Mouse (Mus musculus) forebrain, embryonic 11.5 days (tissue): ENCODE data around the gene AI413582. TPM values are rescaled to one million over a fixed set of nuclear protein-coding genes. Genes with fewer than 3 reads are reported as not detected.
A peak's percentile ranks its signal among the peaks of the same experiment; 100 is the strongest.

Experiments
- ATAC-seq: fragments of 200-750 bp; cut with Nextera tagmentation; replicated peaks from 2 replicates; pipeline ENCODE4 v1.8.0; 2017; ENCODE audit warnings: moderate TSS enrichment; ENCODE audit not compliant: low FRiP score
- DNase-seq: peaks from one replicate; pipeline ENCODE4 v3.0.0-alpha.2; 2017; ENCODE audit warnings: low spot score
- H3K27ac ChIP-seq: fragments of 300-500 bp; sonication (generic); 2 replicates; pipeline ENCODE4 v1.5.1; 2014; ENCODE audit warnings: low read depth, low read length
- H3K27me3 ChIP-seq: fragments of 300-500 bp; sonication (generic); 2 replicates; pipeline ENCODE4 v1.6.1; 2014; ENCODE audit warnings: mild to moderate bottlenecking, low read length, mixed read lengths; ENCODE audit not compliant: control insufficient read depth, insufficient read depth
- H3K36me3 ChIP-seq: fragments of 300-500 bp; sonication (generic); 2 replicates; pipeline ENCODE4 v1.6.1; 2014; ENCODE audit warnings: mild to moderate bottlenecking, low read length, moderate library complexity, mixed read lengths; ENCODE audit not compliant: control insufficient read depth, insufficient read depth
- H3K4me1 ChIP-seq: fragments of 300-500 bp; sonication (generic); replicated peaks from 2 replicates; pipeline ENCODE4 v1.6.1; 2014; ENCODE audit warnings: low read length, mixed read lengths; ENCODE audit not compliant: control insufficient read depth, insufficient read depth
- H3K4me2 ChIP-seq: fragments of 300-500 bp; sonication (generic); 2 replicates; pipeline ENCODE4 v1.6.1; 2014; ENCODE audit warnings: low read depth, mild to moderate bottlenecking, low read length, moderate library complexity, mixed read lengths; ENCODE audit not compliant: severe bottlenecking
- H3K4me3 ChIP-seq: fragments of 300-500 bp; sonication (generic); 2 replicates; pipeline ENCODE4 v1.5.1; 2014; ENCODE audit warnings: low read depth, low read length
- H3K9ac ChIP-seq: fragments of 300-500 bp; sonication (generic); 2 replicates; pipeline ENCODE4 v1.6.1; 2014; ENCODE audit warnings: low read length
- H3K9me3 ChIP-seq: fragments of 300-500 bp; sonication (generic); 2 replicates; pipeline ENCODE4 v1.6.1; 2016; ENCODE audit warnings: low read length, mixed read lengths; ENCODE audit not compliant: control insufficient read depth
- WGBS: fragments of 180-500 bp; shearing (Covaris S2); extraction: QIAGEN DNeasy Blood & Tissue Kit; methylation state at CpG from one replicate; pipeline ENCODE4 v1.1.7; 2014; 5-methylcytosine and 5-hydroxymethylcytosine counted together
- polyA plus RNA-seq: library from polyadenylated mRNA; unstranded; fragments of >200 nt; fragmentation: Nextera tagmentation; extraction: Ambion mirVana; gene quantifications from 2 replicates; pipeline ENCODE4 v1.2.1, GENCODE M21; 2014

The AI413582 gene
- polyA plus RNA-seq, 1 experiment from 2014 or later = 16.7 TPM

- ATAC-seq (no peak), DNase-seq (no peak)
- no peak overlapping the region for H3K4me3 ChIP-seq
- H3K9ac ChIP-seq = no peak overlapping the region
- no peak overlapping the region for H3K4me2 ChIP-seq
- H3K27ac ChIP-seq = no peak overlapping the region
- H3K27me3 ChIP-seq = no peaks in the 10 kb centered on the region
- no peaks in the 10 kb centered on the region for H3K4me1 ChIP-seq
- H3K36me3 ChIP-seq = peaks cover 2% of the 10 kb centered on the region; the same call in 1 of the 2 replicates
- 93% methylated on average over 15 of the region's 16 CpGs for WGBS
- H3K9me3 ChIP-seq = no peaks in the 10 kb centered on the region
These were observed 9.0 kb upstream of the AI413582 start for GRCm38 (mm10) chr17:27574470-27575115.

- H3K4me2 ChIP-seq = no peak overlapping the region
- H3K27me3 ChIP-seq = no peaks in the 10 kb centered on the region
- no peaks in the 10 kb centered on the region for H3K9me3 ChIP-seq
- H3K4me3 ChIP-seq = no peak overlapping the region
- no peak for DNase-seq
- H3K4me1 ChIP-seq = no peaks in the 10 kb centered on the region
- no peak overlapping the region for H3K27ac ChIP-seq
- H3K9ac ChIP-seq = no peak overlapping the region
- H3K36me3 ChIP-seq = no peaks in the 10 kb centered on the region; the same call in 1 of the 2 replicates
- ATAC-seq = no peak
- WGBS = 93% methylated on average over 10 of the region's 10 CpGs
These were observed 8.3 kb upstream of the AI413582 start for GRCm38 (mm10) chr17:27573772-27574320.

GRCm38 (mm10) chr17:27571315-27571714, 5.8 kb upstream of the AI413582 start:
- WGBS = 82% methylated on average over 8 of the region's 8 CpGs
- Histone ChIP-seq H3K4me3 (no peak overlapping the region), H3K4me1 (peaks cover 1% of the 10 kb centered on the region; the same call in 1 of the 2 replicates), H3K9me3 (no peaks in the 10 kb centered on the region), H3K27me3 (no peaks in the 10 kb centered on the region), H3K36me3 (no peaks in the 10 kb centered on the region; the same call in 1 of the 2 replicates), H3K9ac (no peak overlapping the region), H3K4me2 (no peak overlapping the region), H3K27ac (no peak overlapping the region)
- ATAC-seq (no peak), DNase-seq (no peak)

GRCm38 (mm10) chr17:27568228-27568627, 2.7 kb upstream of the AI413582 start:
- no peak overlapping the region for H3K9ac ChIP-seq
- no peaks in the 10 kb centered on the region for H3K27me3 ChIP-seq
- no peaks in the 10 kb centered on the region for H3K9me3 ChIP-seq
- H3K27ac ChIP-seq = no peak overlapping the region
- no peak for DNase-seq
- no peak overlapping the region for H3K4me2 ChIP-seq
- no peak overlapping the region for H3K4me3 ChIP-seq
- 91% methylated on average over 5 of the region's 5 CpGs for WGBS
- H3K4me1 ChIP-seq = peaks cover 14% of the 10 kb centered on the region; the same call in 1 of the 2 replicates
- H3K36me3 ChIP-seq = no peaks in the 10 kb centered on the region
- ATAC-seq = no peak

GRCm38 (mm10) chr17:27565942-27566267, 349 bp upstream of the AI413582 start:
- WGBS = 1% methylated on average over 13 of the region's 13 CpGs
- Histone ChIP-seq H3K9ac (peak overlapping the region; percentile 74), H3K27ac (no peak overlapping the region), H3K27me3 (no peaks in the 10 kb centered on the region), H3K36me3 (peaks cover 3% of the 10 kb centered on the region; the same call in 1 of the 2 replicates), H3K4me1 (peaks cover 17% of the 10 kb centered on the region; the same call in 1 of the 2 replicates), H3K4me3 (peak overlapping the region; percentile 51), H3K9me3 (no peaks in the 10 kb centered on the region), H3K4me2 (peak overlapping the region; percentile 92)
- DNase-seq = no peak
- no peak for ATAC-seq

- H3K9ac ChIP-seq = peak overlapping the region; percentile 66
- 13% methylated on average over 20 of the region's 20 CpGs for WGBS
These were observed 979 bp downstream of the AI413582 start for GRCm38 (mm10) chr17:27564391-27565162.

GRCm38 (mm10) chr17:27563771-27564244, 1.7 kb downstream of the AI413582 start:
- DNase-seq (no peak), ATAC-seq (no peak)
- Histone ChIP-seq H3K9me3 (no peaks in the 10 kb centered on the region), H3K4me3 (no peak overlapping the region), H3K36me3 (peaks cover 3% of the 10 kb centered on the region; the same call in 1 of the 2 replicates), H3K27me3 (no peaks in the 10 kb centered on the region), H3K4me2 (no peak overlapping the region), H3K4me1 (peaks cover 21% of the 10 kb centered on the region; the same call in 1 of the 2 replicates), H3K9ac (no peak overlapping the region), H3K27ac (no peak overlapping the region)
- WGBS = 50% methylated on average over 7 of the region's 7 CpGs

More at GRCm38 (mm10) chr17:27564391-27565162, 979 bp downstream of the AI413582 start:
- DNase-seq (peak; percentile 75), ATAC-seq (no peak; the same call in 1 of the 2 replicates)
- H3K27ac ChIP-seq = no peak overlapping the region
- no peaks in the 10 kb centered on the region for H3K27me3 ChIP-seq
- no peaks in the 10 kb centered on the region for H3K9me3 ChIP-seq
- H3K4me3 ChIP-seq = peak overlapping the region; percentile 51
- H3K4me2 ChIP-seq = peak overlapping the region; percentile 92
- H3K36me3 ChIP-seq = peaks cover 3% of the 10 kb centered on the region; the same call in 1 of the 2 replicates
- peaks cover 17% of the 10 kb centered on the region; the same call in 1 of the 2 replicates for H3K4me1 ChIP-seq

- no peak for ATAC-seq
- WGBS = 58% methylated on average over 8 of the region's 11 CpGs
- H3K36me3 ChIP-seq = peaks cover 3% of the 10 kb centered on the region; the same call in 1 of the 2 replicates
- no peak for DNase-seq
- no peaks in the 10 kb centered on the region for H3K27me3 ChIP-seq
- H3K27ac ChIP-seq = no peak overlapping the region
- peaks cover 27% of the 10 kb centered on the region; the same call in 1 of the 2 replicates for H3K4me1 ChIP-seq
- H3K9ac ChIP-seq = no peak overlapping the region
- no peaks in the 10 kb centered on the region for H3K9me3 ChIP-seq
- no peak overlapping the region for H3K4me2 ChIP-seq
- no peak overlapping the region for H3K4me3 ChIP-seq
These were observed 3.6 kb downstream of the AI413582 start for GRCm38 (mm10) chr17:27561809-27562526.
